Mouse (Mus musculus): ENCODE data around the gene Adsl. TPM values are rescaled to one million over a fixed set of nuclear protein-coding genes. Genes with fewer than 3 reads are reported as not detected.
"Not testable (repeated sequence)": the region's sequence is repeated elsewhere in the genome, so short reads cannot be mapped to it uniquely, and the experiment has no call there.

Adsl gene
- 42.4 and 47.8 TPM in 2 replicates for total RNA-seq (2021)
- long read RNA-seq, transcript Adsl-201 (13 exons, 3,711 nt), result major isoform, 61 of 72 reads
- long read RNA-seq, partial matches to known transcripts, result 3 of 72 reads
- long read RNA-seq, other reads (novel, unspliced or antisense), result 8 of 72 reads

- DNase-seq, result peak; percentile 88
These were observed at the start of gene Adsl for GRCm38 (mm10) chr15:80948145-80949135. Gene Adsl (plus strand): TSS chr15:80948490.

- DNase-seq, result no peak
These were observed 48.5 kb upstream of the Adsl start for GRCm38 (mm10) chr15:80899806-80900205.

GRCm38 (mm10) chr15:80901806-80902513 is 46.3 kb upstream of the Adsl start:
- no peak for DNase-seq

- DNase-seq, result not testable (repeated sequence)
These were observed 43.5 kb upstream of the Adsl start for GRCm38 (mm10) chr15:80904776-80905175.

GRCm38 (mm10) chr15:80910183-80910582 is 38.1 kb upstream of the Adsl start:
- no peak for DNase-seq

- no peak for DNase-seq
These were observed 37.3 kb upstream of the Adsl start for GRCm38 (mm10) chr15:80910790-80911531.

- no peak for DNase-seq
These were observed 36.1 kb upstream of the Adsl start for GRCm38 (mm10) chr15:80912175-80912574.

- DNase-seq, result no peak
These were observed 34.5 kb upstream of the Adsl start for GRCm38 (mm10) chr15:80913803-80914202.

GRCm38 (mm10) chr15:80915850-80916249 is 32.4 kb upstream of the Adsl start:
- peak; percentile 31 for DNase-seq

GRCm38 (mm10) chr15:80916621-80917020 is 31.7 kb upstream of the Adsl start:
- no peak for DNase-seq

GRCm38 (mm10) chr15:80920346-80920745 is 27.9 kb upstream of the Adsl start:
- no peak for DNase-seq

GRCm38 (mm10) chr15:80921781-80922180 is 26.5 kb upstream of the Adsl start:
- no peak for DNase-seq

GRCm38 (mm10) chr15:80924211-80924610 is 24.1 kb upstream of the Adsl start:
- DNase-seq, result no peak

- no peak for DNase-seq
These were observed 19.4 kb upstream of the Adsl start for GRCm38 (mm10) chr15:80928811-80929355.

- no peak for DNase-seq
These were observed 18.2 kb upstream of the Adsl start for GRCm38 (mm10) chr15:80930048-80930571.

- DNase-seq, result not testable (repeated sequence)
These were observed 17.5 kb upstream of the Adsl start for GRCm38 (mm10) chr15:80930676-80931320.

- DNase-seq, result no peak
These were observed 16.8 kb upstream of the Adsl start for GRCm38 (mm10) chr15:80931345-80931960.

GRCm38 (mm10) chr15:80934841-80935240 is 13.4 kb upstream of the Adsl start:
- no peak for DNase-seq

- DNase-seq, result no peak
These were observed 11.6 kb upstream of the Adsl start for GRCm38 (mm10) chr15:80936686-80937085.

- no peak for DNase-seq
These were observed 9.7 kb upstream of the Adsl start for GRCm38 (mm10) chr15:80938615-80939014.

- DNase-seq, result no peak
These were observed 8.9 kb upstream of the Adsl start for GRCm38 (mm10) chr15:80939401-80939800.
